Mouse (Mus musculus) ES-E14 (cell line): ENCODE measurements around the gene Slc35b4. TPM values are rescaled to one million over a fixed set of nuclear protein-coding genes. Genes with fewer than 3 reads are reported as not detected.

Experiments
- DNase-seq: peaks from one replicate; pipeline ENCODE4 v3.0.0-alpha.2; 2013; ENCODE audit warnings: low read depth, low spot score
- H3K27ac ChIP-seq: 2 replicates; pipeline ENCODE4 v1.5.1; 2012; ENCODE audit warnings: low read depth, mild to moderate bottlenecking, low read length, moderate library complexity, mixed read lengths; ENCODE audit not compliant: poor library complexity, insufficient read depth, severe bottlenecking
- H3K36me3 ChIP-seq: 2 replicates; pipeline ENCODE4 v1.6.1; 2012; ENCODE audit warnings: mild to moderate bottlenecking, low read length, moderate library complexity, mixed read lengths; ENCODE audit not compliant: control insufficient read depth, poor library complexity, insufficient read depth, severe bottlenecking
- H3K4me1 ChIP-seq, 2 experiments: fragments of 150-350 bp in 1 of 2; sonication (generic) in 1 of 2; 2 replicates each; pipeline ENCODE4 v1.6.1; 2012; ENCODE audit warnings: low read length in 2 of 2, mild to moderate bottlenecking in 1 of 2, mixed read lengths in 1 of 2; ENCODE audit not compliant: control insufficient read depth in 2 of 2, insufficient read depth in 2 of 2, poor library complexity in 1 of 2
- H3K4me3 ChIP-seq, 2 experiments: fragments of 150-350 bp in 1 of 2; sonication (generic) in 1 of 2; 2 replicates each; pipeline ENCODE4 v1.5.1; 2012; ENCODE audit warnings: low read length in 2 of 2, low read depth in 1 of 2, mild to moderate bottlenecking in 1 of 2, mixed read lengths in 1 of 2; ENCODE audit not compliant: insufficient read depth in 1 of 2, poor library complexity in 1 of 2, severe bottlenecking in 1 of 2
- H3K9ac ChIP-seq: 2 replicates; pipeline ENCODE4 v1.6.1; 2012; ENCODE audit warnings: low read depth, mild to moderate bottlenecking, low read length, mixed read lengths; ENCODE audit not compliant: poor library complexity, insufficient read depth, severe bottlenecking
- H3K9me3 ChIP-seq: fragments of 150-350 bp; sonication (generic); 2 replicates; pipeline ENCODE4 v1.6.1; 2012; ENCODE audit warnings: low read depth, mild to moderate bottlenecking, low read length; ENCODE audit not compliant: control insufficient read depth, insufficient read depth
- CHD2 ChIP-seq: IDR thresholded peaks from 2 replicates; pipeline ENCODE4 v1.6.1; 2014; ENCODE audit warnings: mild to moderate bottlenecking, low read depth, low read length, inconsistent platforms
- HCFC1 ChIP-seq: IDR thresholded peaks from 2 replicates; pipeline ENCODE4 v1.6.1; 2012; ENCODE audit warnings: low read length, inconsistent platforms, borderline replicate concordance; ENCODE audit not compliant: insufficient read depth
- MAFK ChIP-seq: IDR thresholded peaks from 2 replicates; pipeline ENCODE4 v1.6.1; 2014; ENCODE audit warnings: mild to moderate bottlenecking, low read depth, low read length, inconsistent platforms; ENCODE audit not compliant: insufficient read depth
- ZC3H11A ChIP-seq: IDR thresholded peaks from 2 replicates; pipeline ENCODE4 v1.6.1; 2012; ENCODE audit warnings: low read depth, mild to moderate bottlenecking, inconsistent platforms, low read length, borderline replicate concordance
- ZNF384 ChIP-seq: IDR thresholded peaks from 2 replicates; pipeline ENCODE4 v1.6.1; 2012; ENCODE audit warnings: low read depth, low read length, inconsistent platforms
- in situ Hi-C, 2 experiments: fragments of 600-800 bp; cut with MboI; formaldehyde crosslinking; loops; one replicate each; pipeline ENCODE4 v1.15.1; 2025; ENCODE audit warnings: low sequenced_read_pairs in 2 of 2, inconsistent platforms in 1 of 2; ENCODE audit not compliant: unreplicated experiment in 2 of 2
- total RNA-seq: library from RNA; depleted of rRNA; stranded (reverse); fragments of 300-350 nt; gene quantifications from 2 replicates; pipeline ENCODE4 v1.2.3, GENCODE M21; 2012

Gene Slc35b4
- total RNA-seq, 1 experiment, result 27.4 TPM

- TF ChIP-seq ZNF384 (no peak), ZC3H11A (no peak), HCFC1 (no peak), CHD2 (no peak), MAFK (no peak)
- Histone ChIP-seq H3K9ac (no peak overlapping the region), H3K36me3 (no peaks in the 10 kb centered on the region), H3K27ac (no peak overlapping the region), H3K9me3 (no peaks in the 10 kb centered on the region), H3K4me3 (no peak overlapping the region), H3K4me1 (no peaks in the 10 kb centered on the region)
- DNase-seq, result no peak
- in situ Hi-C loops, result no loop called here
Observed at GRCm38 (mm10) chr6:34129261-34129660, 47.6 kb downstream of the Slc35b4 start.

GRCm38 (mm10) chr6:34124401-34124800 is 52.5 kb downstream of the Slc35b4 start:
- H3K9ac ChIP-seq, result no peak overlapping the region
- H3K4me1 ChIP-seq, result no peaks in the 10 kb centered on the region
- TF ChIP-seq HCFC1 (no peak), CHD2 (no peak), MAFK (no peak), ZNF384 (no peak), ZC3H11A (no peak)
- H3K4me3 ChIP-seq, result no peak overlapping the region
- no peaks in the 10 kb centered on the region for H3K36me3 ChIP-seq
- H3K9me3 ChIP-seq, result no peaks in the 10 kb centered on the region
- in situ Hi-C loops, result no loop called here
- H3K27ac ChIP-seq, result no peak overlapping the region
- DNase-seq, result no peak

- Histone ChIP-seq H3K9me3 (no peaks in the 10 kb centered on the region), H3K9ac (no peak overlapping the region), H3K4me1 (peaks cover 4 to 5% of the 10 kb centered on the region in 2 experiments; a peak in 3 of 4 replicates), H3K4me3 (no peak overlapping the region), H3K27ac (no peak overlapping the region), H3K36me3 (no peaks in the 10 kb centered on the region)
- in situ Hi-C loops, result no loop called here
- DNase-seq, result no peak
- TF ChIP-seq MAFK (no peak), ZNF384 (no peak)
Observed at GRCm38 (mm10) chr6:34116838-34117478, 60.0 kb downstream of the Slc35b4 start.

- Histone ChIP-seq H3K4me1 (peaks cover 4 to 5% of the 10 kb centered on the region in 2 experiments; a peak in 3 of 4 replicates), H3K4me3 (no peak overlapping the region), H3K9ac (no peak overlapping the region), H3K36me3 (no peaks in the 10 kb centered on the region), H3K27ac (no peak overlapping the region), H3K9me3 (no peaks in the 10 kb centered on the region)
- in situ Hi-C loops, result no loop called here
- DNase-seq, result no peak
- TF ChIP-seq ZNF384 (no peak), CHD2 (no peak), ZC3H11A (no peak), HCFC1 (no peak), MAFK (no peak)
Observed at GRCm38 (mm10) chr6:34111406-34111805, 65.5 kb downstream of the Slc35b4 start.

GRCm38 (mm10) chr6:34110571-34110970 is 66.3 kb downstream of the Slc35b4 start:
- Histone ChIP-seq H3K4me3 (no peak overlapping the region), H3K27ac (no peak overlapping the region), H3K36me3 (no peaks in the 10 kb centered on the region), H3K9ac (no peak overlapping the region), H3K9me3 (no peaks in the 10 kb centered on the region), H3K4me1 (peaks cover 4 to 5% of the 10 kb centered on the region in 2 experiments; a peak in 3 of 4 replicates)
- TF ChIP-seq ZNF384 (no peak), MAFK (no peak), HCFC1 (no peak), CHD2 (no peak), ZC3H11A (no peak)
- no peak for DNase-seq
- in situ Hi-C loops, result no loop called here
